Mouse (Mus musculus): ENCODE data around the gene Exog.

DNA sequence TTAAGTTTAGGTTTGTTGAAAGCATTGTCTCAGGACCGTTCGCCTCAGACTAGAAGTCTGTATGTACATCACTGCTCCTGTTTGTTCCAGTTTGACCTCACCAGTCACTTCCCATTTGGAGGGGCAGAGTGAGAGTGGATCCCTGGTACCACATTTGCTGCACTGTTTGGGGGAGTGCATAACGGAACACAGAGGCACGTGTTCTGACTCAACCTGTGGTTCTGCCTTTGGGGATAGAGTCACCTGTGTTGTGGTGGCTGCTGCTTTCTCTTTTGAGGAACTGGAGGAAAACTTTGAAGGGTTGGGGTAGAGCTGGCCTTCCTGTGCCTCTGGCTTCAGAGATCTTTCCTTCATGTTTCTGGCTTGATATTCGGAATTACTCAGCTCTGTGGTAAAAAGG is 40.7 kb upstream of the Exog start:
- TF ChIP-seq CTCF (conservative IDR thresholded peaks at IDR 0.05; ENCODE audit: insufficient read depth, insufficient read length, low read depth, low read length): no peak
- TF ChIP-seq POLR2A (IDR thresholded peaks at IDR 0.05; ENCODE audit: low read depth, low read length): no peak
